Mouse (Mus musculus) lung, postnatal 36 days (tissue): Measurements from ENCODE around the gene Gli1.

Experiments
- DNase-seq: peaks from one replicate; pipeline ENCODE4 v3.0.0; 2022; ENCODE audit warnings: mixed read lengths

The Gli1 gene

DNA sequence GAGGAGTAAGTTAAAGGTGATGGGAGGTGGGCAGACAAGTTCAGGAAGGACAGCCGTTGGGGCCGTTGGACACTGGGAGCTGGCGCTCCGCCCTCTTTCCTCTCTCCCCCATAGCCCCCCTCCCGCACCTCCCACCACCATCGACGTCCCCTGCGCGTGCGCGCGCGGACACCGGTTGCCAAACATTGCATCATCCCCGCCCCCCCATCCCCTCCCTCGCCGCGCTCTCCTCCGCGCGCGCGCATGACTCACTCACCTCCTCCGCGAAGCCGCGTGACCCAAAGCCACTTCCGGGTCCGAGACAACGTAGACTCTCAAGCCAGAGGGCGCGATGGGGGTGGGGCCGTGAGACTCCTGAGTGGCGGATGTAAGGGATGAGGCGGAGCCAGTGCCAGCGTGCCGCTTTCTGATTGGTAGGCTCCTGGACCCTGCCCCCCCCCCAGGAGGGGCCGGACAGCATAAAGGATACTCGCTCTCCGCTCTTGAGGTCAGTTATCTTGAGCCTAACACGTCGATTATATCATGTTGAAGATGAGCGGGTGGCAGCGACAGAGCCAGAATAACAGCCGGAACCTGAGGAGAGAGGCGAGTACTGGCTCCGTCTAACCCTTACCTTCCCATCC lies 51.4 kb downstream of the Gli1 start:
- DNase-seq, result peak; percentile 100

DNA sequence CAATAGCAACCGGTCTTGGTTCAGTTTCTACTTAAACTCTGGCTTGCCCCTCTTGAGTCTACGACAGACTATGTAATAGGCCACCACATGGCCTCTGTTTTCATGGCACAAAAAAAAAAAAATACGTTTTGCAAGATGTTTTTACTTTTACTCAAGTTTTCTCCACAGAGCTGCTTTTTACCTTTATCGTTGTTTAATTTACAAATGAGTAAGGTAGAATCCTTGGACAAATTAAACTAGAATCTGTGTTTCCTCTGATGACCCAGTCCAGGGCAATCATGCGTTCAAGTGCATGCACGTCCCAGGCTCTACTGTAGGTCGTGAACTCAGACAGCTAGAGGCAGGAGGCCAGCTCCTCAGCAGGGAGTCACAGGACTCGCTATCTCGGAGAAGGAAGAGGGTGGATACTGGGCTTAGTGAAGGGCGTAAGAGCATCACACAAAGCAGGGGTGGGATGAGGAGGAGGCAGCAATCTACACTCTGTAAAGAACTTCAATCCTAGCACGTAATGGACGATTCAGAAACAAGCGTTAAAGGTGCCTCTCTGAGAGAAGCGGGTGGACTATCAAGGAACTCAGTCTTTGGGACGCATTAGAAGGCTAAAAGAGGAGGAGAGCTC lies 52.1 kb downstream of the Gli1 start:
- DNase-seq, result peak; percentile 72

DNA sequence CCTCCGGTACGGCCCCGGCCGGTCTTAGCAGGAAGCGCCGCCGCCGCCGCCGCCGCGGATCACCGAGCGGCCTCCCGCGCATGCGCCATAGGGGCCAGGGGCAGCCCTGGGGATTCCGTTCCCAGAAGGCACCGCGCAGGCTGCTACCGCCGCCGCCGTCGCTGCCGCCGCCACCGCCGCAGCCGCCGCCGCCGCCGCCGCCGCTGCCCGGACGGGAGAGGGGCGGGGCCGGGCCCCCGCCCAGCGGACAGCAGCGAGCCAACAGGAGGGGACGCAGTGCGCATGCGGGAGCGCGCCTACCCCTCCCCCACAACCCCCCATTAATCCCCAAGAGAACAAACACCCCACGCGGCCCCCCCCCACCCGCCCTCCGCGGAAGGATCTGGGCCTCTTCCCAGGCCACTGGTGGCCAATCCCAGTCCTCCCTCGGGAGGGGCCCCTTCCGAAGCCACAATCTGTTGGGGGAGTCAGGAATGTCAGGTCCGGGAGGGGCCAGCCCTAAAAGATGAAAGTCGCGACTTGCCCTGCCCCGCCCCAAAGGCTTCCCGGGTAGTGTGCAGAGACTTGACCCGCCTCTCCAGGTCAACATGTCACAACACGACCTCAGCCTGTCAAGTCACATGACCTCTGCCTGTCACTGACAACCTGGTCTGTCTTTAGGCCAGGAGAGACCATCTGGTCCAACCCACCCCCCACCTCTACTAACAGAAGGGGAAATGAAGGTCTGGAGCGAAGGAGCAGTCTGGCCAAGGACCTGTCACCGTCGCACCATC lies 52.8 kb downstream of the Gli1 start, which contains the start of gene Mbd6:
Gene Mbd6, minus strand, starts transcription at position 219 of the 773 bp plus-strand sequence.
- DNase-seq, result peak; percentile 96

DNA sequence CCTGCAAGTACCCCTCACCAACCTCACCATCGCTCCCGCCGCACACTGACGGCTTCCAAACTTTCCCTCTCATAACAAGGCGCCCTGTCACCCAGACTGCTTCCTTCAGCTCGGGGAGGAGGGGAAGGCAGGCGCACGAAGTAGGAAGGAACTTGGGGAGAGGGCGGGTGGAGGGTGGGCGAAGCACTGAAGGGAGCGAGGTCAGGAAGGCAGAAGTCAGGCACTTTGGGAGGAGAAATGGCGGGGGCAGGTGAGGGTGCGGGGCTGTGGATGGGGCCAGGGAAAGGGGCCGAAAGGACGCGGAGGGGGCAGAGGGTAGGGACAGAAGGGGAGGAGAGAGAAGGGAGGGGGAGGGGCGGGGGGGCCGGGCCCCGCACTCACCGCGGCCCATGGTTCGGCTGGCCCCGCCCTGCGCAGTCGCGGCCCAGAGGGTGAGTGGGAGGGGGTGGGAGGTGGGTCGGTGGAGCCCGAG lies 53.4 kb downstream of the Gli1 start:
- DNase-seq, result peak; percentile 67

DNA sequence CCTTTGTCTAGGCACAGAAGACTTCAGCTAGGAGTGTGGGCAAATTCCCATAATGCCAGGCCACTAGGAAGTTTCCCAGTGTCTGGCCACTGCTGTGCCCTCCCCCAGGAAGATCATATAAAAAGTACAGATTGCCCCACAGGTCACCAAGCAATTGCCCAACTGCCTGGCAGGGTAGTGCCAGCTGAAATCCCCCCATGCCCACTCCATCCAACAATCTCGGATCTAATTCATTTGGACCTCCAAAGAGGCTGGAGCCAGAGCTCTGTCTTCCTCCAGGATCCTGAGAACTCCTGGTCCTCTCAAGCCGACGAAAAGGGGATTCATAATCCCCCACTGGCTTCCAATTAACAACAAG lies 53.9 kb downstream of the Gli1 start:
- DNase-seq, result peak; percentile 34

DNA sequence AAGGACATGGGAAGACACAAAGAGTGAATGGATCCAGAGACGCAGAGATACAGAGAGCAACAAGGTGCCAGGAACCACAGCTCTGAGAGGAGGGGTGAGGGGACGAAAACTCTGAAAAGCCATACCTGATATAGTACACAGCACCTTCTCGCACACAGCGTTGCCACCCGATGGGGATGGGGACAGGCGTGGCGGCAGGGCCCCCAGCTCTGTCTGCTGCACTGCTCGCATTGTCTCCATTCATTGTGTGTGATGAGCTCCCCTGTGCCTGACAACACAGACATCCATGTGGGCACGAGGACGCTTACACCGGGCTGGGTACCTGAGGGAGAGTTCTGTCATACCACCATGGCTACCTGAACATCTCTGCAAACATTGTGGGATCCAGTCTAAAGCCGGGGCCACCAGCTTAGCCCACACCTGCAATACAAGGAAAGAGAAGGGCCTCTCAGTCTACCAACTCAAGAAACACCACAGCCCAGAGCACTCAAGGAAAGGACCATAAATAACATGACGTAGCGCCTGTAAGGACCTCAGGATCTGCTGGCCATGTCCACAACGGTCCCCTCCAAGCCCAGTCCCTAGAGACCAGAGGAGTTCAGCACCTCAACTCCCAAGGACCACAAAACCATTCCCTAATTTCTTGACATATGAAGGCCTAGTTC lies 54.4 kb downstream of the Gli1 start:
- DNase-seq, result no peak

DNA sequence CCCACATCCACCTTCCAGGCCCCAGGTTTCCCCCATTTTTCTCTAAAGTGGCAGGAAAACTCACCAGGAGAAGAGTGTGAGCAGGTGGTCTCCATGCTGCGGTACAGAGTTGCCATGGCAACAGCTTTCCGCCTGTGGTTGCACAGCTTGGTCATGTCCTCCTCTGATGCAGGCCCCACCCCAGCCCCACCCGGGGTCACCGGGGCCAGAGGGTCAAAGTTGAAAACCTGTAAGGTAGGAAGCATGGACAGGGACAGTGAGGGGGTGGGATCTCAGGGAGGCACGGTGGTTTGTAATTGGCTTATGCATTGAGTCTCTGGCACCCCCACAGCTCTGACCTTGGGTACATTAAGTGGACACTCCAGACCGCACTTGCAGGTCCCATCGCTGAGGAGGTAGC lies 55.0 kb downstream of the Gli1 start:
- DNase-seq, result no peak

DNA sequence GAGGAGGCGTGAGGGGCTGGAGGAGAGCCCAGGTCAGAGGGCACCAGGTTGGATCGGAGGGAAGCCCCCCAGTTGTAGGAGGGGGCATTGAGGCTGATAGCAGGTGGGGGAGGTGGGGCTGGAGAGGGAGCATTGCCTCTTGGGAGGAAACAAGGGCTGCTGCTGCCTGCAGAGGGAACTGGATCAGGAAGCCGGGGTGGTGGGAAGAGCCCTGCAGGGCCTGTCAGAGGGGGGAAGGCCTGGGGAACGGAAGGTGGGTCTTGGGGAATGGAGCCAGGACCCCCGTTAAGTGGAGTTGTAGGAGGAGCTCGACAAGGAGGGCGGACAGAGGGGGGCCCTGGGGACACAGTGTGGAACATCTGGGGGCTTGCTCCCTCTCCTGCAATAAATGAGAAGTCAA lies 55.6 kb downstream of the Gli1 start:
- DNase-seq, result no peak

DNA sequence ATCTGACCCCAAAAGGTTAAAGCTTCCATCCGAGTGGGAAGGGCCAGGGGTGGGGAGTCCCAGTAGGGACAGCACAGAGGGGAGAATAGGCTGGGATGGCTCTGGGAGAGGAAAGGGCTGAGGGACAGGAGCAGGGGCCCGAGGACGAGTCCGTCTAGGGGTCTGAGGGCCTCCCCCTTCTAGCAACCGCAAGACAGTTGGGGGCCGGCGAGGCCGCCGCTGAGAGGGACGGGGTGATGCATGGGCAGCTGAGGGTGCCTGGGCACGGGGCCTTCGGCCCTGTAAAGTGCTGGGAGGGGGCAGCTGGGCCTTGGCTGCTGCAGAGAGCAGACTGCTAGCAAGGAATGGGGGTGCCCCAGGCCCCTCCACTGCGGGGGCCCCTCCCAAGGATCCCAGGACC lies 56.1 kb downstream of the Gli1 start:
- DNase-seq, result no peak

DNA sequence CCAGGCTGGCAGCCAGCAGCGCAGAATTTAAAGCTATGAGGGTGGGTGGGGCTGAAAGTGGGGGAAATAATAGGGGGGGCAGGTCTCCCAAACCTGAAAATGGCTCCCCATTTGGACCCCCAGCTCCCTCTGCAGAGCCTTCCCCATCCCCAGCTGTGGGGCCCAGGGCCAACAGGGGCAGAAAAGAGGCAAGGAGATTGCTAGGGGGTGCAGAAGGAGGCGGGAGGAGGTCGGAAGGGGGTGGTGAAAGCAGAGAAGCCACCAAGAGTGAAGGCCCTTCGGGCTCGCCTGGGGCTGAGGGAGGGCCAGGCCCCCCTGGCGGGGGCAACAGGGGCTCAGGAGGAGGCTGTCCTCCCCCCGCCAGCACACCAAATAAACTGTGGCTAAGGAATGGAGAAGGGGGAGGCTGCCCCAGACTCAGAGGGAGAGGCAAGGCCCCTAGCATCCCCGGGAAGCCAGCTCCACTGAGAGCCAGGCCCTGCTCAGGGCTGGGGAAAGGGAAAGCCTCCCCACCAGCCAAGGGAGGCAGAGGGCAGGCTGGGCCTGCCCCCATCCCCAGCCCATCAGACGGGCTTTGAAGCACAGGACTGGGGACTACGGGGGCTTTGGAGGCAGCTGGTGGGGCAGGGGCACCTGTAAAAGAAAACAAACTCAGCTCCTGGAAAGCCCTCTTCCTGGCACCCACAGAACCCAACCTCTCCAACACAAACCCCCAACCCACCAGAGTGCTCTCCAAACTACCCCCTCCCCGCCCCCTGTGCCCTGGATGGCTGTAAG lies 56.9 kb downstream of the Gli1 start:
- DNase-seq, result no peak

DNA sequence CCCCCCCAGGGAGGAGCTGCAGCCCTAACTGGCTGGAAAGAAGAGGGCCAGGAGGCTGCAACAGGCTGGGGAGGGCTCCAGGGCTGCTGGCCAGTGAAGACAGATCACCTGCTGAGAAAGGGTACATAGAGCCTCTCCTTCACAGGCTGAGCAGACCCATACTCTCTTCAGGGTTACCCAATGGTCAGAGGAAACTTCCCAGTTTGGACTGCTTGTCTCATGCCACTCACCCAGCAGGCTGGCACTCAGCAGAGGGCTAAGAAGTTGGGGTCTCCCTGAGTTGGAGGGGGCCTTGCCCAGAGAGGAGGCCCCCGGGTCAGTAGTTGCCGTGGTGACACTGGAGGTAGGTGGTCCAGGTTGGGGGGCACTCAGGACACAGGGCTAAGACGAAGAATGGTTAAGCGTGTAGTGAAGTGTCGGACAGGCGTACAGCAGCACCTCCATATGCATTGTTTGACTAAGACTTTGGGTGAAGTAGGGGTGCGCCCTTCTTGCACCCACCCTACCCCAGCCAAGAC lies 57.6 kb downstream of the Gli1 start:
- DNase-seq, result no peak

DNA sequence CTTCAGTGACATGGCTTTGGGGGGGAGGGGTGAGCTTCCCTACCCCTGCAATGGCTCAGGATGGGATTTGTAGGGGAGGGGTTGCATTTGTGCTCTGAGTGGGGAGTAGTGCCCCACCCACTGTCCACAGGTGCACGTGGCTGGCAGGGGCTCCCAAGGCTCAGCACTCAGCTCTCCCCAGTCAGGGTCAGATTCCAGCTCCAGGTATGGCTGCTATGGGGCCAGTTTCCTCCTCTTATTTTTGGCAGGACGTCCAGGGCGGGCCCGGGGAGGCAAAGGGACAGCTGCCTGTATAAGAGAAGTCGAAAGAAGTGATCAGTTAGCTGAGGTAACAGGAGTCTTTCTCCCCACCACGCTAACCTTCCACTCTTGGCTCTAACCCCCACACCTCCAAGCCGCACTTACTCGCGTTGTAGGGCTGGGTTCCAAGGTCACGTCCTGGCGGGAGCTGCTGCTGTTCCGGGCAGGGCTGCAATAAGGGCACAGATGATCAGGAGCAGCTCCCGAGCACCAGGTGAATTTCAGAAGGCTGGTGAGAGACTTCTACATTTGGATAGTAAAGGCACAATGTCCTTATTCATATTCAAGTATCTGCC lies 59.1 kb downstream of the Gli1 start:
- DNase-seq, result no peak

DNA sequence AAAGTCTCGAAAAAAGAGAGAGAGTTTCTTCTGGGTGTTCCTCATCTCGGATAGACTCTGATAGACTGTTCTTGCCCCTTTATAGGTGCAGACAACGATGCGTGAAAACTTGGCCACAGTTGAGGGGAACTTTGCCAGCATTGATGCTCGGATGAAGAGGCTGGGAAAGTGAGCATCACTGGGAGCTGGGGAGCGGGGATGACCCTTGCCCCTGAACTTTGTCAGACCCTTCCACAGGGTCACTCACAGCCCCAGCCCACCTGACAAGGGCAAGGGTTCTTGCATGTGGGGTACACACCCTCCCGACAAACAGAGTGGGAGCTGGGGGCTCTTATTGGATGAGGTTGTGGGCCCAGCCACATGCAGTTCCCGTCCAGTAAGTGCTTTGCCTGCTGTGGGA lies 60.5 kb downstream of the Gli1 start:
- no peak for DNase-seq
